Mouse (Mus musculus) liver, adult 2 months (tissue): Measurements from ENCODE around the gene Ctdspl.

ENCODE experiments used
- CTCF ChIP-seq: fragments of 200-500 bp; IDR thresholded peaks from 2 replicates; pipeline ENCODE4 v1.5.1; 2011; ENCODE audit warnings: low read depth, low read length, control low read depth
- POLR2A ChIP-seq: fragments of 200-500 bp; IDR thresholded peaks from 2 replicates; pipeline ENCODE4 v1.6.1; 2011; ENCODE audit warnings: low read length, control low read depth; ENCODE audit not compliant: insufficient read depth; ENCODE audit errors: extremely low read depth

DNA sequence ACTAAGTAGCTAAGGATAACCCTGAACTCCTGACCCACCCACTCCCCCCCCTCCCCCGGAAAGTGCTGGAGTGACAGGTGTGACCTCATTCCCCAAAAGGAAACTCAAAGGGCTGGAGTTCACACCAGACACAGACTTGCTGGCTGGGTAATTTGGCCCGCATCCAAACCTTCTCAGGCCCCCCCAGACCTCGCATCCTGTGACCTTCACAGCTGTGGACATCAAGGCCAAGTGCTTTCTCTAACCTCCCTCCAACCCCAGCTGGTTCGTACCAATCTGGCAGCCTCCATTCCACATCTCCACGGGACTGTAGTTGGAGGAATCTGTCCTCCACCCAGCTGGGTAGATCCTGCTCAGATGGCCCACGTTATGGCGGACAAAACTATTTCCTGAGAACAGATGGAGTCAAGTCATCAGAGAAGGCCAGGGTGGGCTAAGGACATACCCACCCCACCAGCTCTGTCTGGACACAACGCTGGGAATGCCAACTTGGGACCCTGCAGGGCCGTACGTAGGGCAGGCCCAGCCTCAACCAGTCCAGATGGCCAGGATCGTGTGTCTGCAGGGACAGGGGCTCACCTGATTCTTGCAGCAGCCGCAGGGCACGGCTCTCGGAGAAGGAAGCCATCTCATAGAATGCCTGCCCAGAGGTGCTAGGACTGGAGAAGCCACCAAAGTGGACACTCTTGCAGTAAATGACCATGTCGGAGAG is 147.1 kb downstream of the Ctdspl start:
- TF ChIP-seq POLR2A: no peak
- TF ChIP-seq CTCF: no peak
